Mouse (Mus musculus) embryo, embryonic 11.5 days (tissue): ENCODE data around the gene Fgd5.
"Not testable (repeated sequence)": the region's sequence is repeated elsewhere in the genome, so short reads cannot be mapped to it uniquely, and the experiment has no call there.

Experiments
- DNase-seq: peaks from one replicate; pipeline ENCODE4 v3.0.0-alpha.2; 2012; ENCODE audit warnings: low read depth, low spot score

Fgd5 gene

GRCm38 (mm10) chr6:92065721-92066496, 87.2 kb downstream of the Fgd5 start:
- DNase-seq, result peak; percentile 41

GRCm38 (mm10) chr6:92067146-92067790, 88.6 kb downstream of the Fgd5 start:
- DNase-seq, result peak; percentile 70

DNA sequence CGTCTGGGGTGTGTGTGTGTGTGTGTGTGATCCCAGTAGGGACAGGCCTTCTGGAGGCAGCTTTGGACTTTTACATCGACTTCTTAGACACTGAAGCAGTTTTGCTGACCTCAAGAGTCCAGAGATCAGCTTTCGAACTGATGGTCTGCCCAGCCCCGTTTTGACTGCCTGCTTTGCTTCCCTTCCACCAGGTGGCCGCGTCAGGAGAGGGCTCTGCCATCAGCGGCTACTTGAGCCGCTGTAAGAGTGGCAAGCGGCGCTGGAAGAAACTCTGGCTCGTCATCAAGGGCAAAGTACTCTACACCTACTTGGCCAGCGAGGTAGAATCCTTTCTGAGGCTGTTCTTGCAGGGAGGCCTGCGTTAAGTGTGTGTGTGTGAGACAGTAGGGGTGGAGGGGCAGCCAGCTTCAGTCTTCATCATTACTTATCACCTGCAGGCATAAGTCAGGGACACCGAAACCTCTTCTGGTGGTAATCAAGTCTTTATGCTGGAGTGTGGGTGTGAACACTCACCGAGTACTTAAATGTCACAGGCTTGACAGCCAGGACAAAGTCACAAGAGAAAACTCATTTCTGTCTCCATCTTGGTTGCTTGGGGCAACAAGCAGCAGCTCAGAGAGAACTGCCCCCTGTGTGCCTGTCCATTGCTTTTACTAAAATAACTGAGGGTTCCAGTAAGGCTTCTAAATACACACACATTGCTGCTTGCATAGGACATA, 92.6 kb downstream of the Fgd5 start:
- DNase-seq, result no peak

DNA sequence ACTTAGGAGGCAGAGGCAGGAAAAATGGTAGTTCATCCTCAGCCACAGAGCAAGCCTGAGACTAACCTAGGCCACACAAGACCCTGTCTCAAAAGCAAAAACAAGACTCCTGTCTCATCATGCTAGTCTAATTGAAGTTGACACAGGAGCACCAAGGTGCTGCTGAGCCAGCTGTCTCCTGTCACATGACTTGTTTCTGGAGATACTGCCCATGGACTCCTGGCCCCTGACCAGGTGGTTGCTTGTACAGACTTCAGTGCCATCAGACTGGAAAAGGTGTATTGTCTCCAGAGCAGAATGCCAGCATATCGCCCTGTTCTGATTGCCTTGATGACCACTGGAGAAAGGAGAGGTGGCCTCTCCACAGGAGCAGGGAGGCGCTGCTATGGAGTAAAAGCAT, 102.1 kb downstream of the Fgd5 start:
- no peak for DNase-seq

DNA sequence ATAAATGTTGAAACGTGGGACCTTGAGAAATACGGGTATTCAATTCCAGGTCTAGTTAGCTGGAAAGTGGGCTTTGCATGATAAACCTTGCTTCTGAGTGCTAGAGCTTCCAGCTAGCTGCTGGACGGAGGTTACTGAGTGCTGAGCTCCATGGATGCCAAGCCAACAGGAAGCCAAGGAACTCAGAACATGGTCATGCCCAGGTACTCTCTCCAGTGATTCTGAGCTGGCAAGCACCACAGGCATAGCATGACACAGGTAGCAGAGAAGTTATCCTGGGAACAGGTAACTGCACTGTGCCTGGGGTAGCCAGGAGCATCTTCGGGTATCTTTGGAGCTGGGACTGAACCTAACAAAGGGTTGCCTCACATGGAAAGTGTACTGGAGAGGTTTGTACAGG, 104.1 kb downstream of the Fgd5 start:
- DNase-seq, result no peak

DNA sequence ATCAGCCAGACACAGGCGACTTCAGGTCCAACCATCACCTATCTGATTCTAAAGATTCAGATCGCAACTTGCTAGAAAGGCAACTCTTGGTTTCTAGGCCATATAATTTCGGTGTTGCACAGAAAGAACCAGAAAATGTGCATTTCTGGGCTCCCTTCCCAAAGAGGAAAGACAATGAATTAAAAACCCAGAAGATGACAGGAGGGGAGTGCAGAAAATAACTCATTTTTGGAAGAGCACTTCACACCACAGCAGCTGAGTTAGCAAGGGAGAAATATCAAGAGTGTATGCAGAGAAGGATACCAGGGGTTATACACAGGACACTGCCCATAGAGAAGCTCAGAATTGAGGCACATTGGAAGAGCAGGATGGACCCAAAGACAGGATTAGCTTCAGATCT, 106.3 kb downstream of the Fgd5 start:
- DNase-seq, result no peak

- not testable (repeated sequence) for DNase-seq
Observed at GRCm38 (mm10) chr6:92089141-92089540, 110.5 kb downstream of the Fgd5 start.

DNA sequence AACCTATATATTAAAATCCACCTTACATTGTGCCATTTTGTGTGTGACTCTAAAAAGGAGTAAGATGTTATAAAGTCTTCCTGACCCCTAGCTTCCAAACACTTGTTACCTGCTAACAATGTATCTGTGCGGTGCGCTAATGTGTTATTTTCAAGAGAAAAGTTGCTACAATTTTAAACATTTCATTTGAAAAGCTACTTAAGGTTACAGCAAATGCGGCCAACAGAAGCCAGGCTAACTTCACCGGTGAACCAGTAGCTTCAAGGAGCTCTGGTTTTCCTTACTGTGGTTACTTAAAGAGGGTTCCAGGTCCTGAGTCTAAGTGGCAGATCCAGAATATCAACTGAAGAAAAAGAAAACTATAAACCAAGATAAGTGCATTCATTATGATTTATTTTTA, 111.3 kb downstream of the Fgd5 start:
- no peak for DNase-seq

DNA sequence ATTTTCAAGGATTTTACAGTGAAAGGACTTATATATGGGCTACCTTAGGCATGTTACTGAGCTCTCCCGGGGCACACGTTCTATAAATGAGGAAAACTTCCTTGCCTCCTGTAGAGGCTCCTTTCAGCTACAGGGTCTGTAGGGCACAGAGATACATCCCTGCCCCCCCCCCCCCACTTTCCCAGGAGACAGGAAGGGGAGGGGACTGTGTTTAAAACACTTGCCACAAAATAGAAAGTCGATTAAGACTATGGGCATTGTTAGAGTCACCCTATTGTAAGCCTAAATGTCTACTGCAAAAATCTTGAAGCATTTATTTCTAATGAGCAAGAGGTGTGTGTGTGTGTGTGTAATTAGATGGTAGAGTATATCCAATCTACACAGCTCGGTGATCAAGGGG, 111.8 kb downstream of the Fgd5 start:
- DNase-seq, result no peak

DNA sequence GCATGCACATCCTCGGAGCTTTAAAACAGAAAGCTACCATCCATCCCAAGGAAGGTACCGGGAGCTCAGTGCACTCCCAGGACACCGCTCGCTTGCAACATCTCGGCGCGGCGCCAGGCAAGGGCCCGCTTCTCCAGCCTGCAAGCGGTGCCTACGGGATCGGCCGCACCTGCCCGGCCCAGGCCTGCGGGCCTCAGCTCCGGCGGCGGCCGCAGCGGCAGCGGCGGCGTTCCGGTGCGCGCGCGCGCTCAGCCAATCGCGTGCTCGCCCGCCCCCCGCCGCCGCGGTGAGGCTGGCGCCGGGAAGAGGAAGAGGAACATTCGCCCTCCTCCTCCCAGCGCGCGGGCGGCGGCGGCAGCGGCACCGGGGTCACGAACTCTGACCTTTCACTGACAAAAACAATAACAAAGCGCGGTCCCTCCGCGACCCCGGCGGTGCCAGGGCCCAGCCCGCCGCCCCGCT, 112.5 kb downstream of the Fgd5 start, which contains the start of gene Nr2c2:
TSS of gene Nr2c2 (plus strand) at position 261 of the 462 bp plus-strand sequence.
- DNase-seq, result peak; percentile 56

DNA sequence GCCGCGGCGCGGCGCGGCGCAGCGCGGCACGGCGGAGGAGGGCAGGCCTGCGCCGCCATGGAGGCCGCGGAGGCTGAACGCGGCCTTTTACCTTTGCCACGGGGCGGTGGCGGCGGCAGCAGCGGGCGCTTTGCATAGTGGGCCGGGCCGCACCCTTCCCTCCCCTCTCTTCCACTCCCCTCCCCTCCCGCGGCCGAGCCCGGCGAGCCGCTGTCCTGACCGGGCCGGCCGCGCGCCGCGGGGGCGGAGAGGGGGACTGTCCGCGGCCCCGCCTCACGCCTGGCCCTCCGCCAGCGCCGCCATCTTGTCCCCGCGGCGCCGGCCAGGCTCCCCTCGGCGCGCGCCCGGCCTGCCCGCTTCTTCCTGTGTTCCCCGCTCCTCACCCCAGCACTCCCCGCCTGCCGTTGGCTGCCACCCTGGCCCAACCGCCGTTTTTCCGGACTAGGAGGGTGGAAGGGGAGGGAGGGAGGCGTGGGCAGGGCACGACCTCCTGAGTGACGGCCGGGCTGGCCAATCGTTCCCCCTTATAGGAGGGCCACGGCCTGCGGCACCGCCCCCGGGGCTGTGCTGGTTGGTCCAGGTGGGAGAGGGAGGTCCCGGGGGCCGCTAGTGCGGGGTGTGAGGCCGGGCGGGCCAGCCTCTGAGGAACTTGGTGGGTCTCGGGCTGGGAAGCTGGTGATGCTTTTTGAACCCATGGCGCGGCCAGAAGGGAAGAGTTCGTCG, 113.2 kb downstream of the Fgd5 start:
- peak; percentile 97 for DNase-seq

- no peak for DNase-seq
Observed at GRCm38 (mm10) chr6:92092737-92093136, 114.1 kb downstream of the Fgd5 start.

DNA sequence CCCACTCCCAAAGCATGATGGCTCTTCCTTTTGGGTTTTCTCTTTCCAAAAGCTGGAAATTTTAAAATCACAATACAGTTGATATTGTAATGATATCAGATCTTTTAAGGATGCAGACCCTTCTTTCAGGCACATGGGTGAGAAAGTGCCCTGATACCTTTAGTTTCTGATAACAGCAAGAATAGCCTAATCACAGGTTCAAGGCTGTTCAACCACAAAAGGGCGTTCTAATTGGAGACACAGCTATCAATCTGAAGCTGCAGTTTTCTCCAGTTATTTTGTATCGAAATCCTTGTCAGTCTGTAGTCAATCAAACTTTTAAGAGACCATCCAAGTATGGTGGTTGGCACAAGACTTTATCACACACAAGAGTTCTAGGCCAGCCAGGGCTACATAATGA, 115.2 kb downstream of the Fgd5 start:
- DNase-seq, result no peak

GRCm38 (mm10) chr6:92100679-92101360, 122.1 kb downstream of the Fgd5 start:
- no peak for DNase-seq

GRCm38 (mm10) chr6:92124547-92124946, 145.9 kb downstream of the Fgd5 start:
- DNase-seq, result no peak
